Mouse (Mus musculus): ENCODE measurements around the gene Csf1.

Gene Csf1

DNA sequence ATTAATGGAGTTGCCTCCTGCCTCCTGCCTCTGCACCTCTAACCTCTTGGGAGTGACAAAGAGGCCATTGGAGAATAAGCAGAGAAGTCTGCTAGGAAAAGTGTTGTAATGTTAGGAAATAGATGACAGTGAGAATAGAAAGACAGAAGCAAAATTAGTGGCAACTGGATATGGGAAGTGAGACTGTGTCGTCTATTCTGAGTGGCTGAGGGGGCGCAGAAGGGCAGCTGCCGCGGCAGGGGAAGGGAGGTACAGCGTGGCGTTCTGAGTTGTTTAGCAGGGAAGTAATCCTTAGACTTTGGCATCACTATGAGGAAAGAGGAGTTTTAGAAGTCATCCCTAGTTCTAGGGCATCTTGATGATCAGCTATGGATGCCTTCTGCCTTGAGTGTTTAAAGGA, 17.7 kb upstream of the Csf1 start:
- DNase-seq: no peak

DNA sequence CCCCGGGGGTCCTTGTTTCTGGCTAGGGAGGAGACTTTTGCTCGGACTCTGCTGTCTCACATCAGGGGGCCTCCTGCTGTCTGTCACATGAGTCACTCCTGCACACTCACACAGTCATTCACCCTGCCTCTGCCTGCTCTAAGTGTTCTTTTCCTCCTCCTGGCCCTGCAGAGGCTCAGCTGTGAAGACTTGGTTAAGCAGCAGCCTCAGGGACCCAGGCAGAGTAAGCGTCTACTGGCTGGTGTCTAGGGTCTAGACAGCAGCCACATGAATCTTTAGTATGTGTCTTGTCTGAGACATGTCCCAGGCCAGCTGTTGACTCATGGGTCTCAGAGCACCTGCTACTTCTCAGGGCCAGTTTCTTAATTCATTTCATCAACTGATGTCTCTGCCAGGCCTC, 16.0 kb upstream of the Csf1 start:
- DNase-seq: peak; percentile 94

DNA sequence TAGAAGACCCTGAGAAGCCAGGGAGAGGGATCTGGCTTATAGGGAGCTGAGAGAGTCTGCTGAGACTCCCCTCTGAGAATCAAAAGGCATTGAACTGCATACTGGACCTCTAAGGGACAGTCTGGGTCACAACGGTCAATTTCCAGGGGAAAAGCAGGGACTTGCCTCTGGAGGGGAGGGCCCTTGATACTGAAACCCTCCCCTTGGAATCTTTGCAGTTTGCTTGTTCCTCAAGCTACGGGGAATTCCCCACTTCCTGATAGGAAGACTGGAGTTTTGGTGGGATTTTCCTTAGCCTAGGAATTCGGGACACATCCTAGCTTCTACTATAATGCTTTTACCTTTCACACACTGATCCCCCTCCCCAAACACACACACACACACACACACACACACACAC, 15.5 kb upstream of the Csf1 start:
- DNase-seq: peak; percentile 92

DNA sequence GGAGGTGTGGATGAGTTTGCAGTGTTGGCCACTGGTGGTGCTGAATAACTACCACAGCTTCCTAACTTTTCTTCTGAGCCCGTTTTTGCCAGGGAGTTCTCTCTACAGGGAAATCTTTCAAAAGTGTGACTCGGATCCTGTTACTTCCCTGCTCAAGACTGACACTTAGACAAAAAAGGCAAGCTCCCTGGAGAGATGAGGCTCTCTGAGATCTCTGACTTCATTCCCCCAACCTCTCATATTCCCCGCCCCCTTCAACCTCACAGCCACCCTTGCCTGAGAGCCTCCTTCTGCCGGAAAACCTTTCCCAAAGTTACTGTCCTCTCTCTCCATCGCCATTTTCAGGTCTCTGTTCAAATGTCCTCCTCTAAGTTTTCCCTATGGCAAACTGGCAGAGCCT, 14.8 kb upstream of the Csf1 start:
- DNase-seq: no peak

DNA sequence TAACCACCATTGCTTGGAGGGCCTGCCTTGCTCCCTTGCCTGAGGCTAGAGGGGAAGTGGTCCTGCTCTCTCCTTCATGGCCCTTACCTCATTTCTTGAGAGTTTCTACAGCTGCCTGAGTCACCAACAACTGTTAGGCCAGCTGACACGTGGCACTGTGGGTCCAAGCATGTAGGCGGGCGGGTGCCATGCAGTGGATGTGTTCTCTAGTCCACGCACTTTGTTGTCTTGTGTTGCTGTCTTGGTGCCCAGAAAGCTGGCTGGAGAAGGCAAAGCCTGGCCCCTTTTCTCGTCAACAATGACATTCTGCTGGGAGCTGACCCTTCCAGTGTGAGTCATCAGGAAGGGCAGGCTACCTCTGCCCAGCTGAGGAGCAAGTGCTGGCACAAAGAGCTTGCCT, 12.6 kb upstream of the Csf1 start:
- DNase-seq: no peak

DNA sequence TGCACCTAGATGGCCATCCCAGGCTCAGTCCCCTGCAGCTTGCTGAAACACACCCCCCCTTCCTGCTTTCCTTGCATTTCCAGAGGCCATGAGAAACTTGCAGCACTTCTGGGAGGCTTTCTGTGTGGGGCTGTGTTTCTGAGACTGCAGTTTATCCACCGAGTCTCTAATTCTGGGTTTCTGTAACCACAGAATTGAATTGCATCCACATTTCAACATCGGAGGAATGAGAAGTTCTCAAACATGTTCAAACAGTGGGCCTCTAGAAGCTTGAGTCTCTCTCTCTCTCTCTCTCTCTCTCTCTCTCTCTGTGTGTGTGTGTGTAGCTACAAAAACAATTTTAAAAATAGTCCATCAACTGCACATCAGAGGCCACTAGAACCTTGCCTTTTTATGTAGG, 9.4 kb upstream of the Csf1 start:
- DNase-seq: no peak

DNA sequence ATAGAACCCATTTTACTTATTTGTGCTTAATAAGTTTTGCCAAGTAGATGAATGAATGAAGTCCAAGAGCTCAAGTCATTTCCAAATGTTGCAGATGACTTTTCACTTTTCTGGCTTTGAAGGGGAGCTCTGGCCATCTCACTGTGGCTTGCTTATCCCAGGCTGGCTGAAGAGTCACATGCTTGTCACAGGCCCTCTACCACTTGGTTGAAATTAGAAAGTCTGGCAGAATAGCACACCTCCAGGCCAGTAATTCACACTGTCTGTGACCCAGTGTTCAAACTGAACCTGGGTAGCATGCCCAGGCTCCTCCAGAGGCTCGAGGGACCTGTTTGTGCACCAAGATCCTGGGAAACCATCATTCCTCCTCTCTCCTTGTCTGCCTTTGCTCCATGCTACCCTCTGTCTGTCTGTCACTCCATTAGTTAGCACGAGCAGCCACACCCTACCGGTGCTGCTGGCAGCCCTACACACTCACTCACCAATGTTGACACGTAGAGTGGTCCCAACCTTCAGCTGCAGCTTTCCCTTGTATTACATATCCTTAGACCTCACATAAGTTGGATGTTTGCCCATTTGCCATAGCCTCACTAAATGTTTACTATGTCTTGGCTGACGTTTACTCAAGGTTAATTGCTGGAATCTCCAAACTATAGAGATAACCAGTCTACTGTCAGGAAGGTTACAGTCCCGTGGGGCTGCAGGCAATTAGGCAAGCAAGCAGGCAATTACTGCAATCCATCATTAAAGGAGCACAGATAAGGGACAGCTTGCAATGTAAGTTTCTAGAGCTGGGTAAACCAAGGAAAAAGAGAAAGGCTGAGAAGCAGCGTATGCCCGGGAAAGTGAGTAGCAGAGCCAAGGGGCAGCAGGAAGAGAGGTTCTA, 8.1 kb upstream of the Csf1 start:
- peak; percentile 95 for DNase-seq

- peak; percentile 94 for DNase-seq
Observed at GRCm38 (mm10) chr3:107766804-107767203, 6.5 kb upstream of the Csf1 start.

DNA sequence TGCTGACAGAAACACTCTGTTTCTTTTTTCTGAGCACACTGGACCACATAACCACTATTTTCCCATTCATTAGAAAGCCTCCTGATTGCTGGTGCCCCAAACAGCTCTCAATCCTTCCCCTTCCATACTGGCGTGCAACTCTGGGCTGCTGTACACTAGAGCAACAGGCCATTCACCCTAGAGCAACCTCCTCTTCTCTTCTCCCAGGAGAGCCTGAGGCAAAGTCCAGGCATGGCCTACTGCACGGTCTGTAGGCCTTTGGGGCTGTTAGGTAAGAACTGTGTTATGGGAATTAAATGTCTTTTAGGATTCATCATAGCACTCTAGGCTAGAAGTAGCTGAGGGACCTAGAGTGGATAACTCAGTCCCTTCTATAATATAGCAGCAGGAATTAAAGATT, 5.7 kb upstream of the Csf1 start:
- DNase-seq: no peak

GRCm38 (mm10) chr3:107763552-107763951, 3.3 kb upstream of the Csf1 start:
- DNase-seq: peak; percentile 93

DNA sequence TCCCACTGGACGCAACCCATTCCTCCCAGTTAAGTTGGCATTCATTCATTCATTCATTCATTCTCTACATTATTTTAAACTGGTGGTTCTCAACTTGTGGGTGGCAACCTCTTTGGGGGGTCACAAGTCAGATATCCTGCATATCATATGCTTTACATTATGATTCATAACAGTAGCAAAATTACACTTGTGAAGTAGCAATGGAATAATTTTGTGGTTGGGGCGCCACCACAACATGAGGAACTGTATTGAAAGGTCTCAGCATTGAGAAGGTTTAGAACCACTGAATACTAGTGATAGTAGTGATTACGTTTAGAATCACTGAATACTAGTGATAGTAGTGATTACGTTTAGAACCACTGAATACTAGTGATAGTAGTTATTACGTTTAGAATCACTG, 1.2 kb upstream of the Csf1 start:
- no peak for DNase-seq

DNA sequence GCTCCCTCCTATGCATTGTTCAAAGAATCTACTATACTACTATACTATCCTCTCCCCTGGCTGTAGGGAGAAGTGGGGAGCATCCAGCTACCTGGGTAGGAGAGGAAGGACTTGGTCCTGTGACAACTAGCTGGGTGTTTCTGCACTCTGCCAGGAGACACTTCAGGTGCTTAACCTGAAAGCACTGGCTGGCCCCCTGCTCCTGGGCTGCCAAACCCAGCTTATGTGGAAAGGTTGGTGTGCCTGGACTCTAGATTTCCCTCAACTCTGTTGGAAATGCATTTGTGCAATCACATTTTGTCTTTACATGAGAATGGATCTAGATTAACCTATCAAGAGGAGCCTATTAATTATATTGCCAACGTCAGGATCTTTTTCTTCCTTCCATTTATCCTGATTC, 502 bp upstream of the Csf1 start:
- DNase-seq: no peak

GRCm38 (mm10) chr3:107758638-107759037, 1.6 kb downstream of the Csf1 start:
- peak; percentile 97 for DNase-seq

DNA sequence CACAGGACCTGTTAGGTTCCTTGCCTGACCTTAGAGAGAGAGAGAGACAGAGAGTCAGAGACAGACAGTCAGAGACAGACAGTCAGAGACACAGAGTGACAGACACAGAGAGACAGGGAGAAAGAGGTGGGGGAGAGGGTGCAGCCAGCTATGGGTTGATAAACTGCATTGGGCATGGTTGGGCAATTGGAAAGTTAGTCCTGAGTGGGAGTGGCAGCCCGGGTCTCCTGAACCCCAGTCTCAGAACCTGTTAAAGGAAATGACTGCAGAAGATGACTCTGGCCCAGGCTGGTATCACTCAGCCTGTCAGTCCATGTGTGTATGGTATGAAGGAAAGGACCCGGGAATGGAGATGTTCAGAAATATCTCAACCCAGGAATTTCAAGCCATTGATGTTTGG, 2.1 kb downstream of the Csf1 start:
- peak; percentile 93 for DNase-seq

DNA sequence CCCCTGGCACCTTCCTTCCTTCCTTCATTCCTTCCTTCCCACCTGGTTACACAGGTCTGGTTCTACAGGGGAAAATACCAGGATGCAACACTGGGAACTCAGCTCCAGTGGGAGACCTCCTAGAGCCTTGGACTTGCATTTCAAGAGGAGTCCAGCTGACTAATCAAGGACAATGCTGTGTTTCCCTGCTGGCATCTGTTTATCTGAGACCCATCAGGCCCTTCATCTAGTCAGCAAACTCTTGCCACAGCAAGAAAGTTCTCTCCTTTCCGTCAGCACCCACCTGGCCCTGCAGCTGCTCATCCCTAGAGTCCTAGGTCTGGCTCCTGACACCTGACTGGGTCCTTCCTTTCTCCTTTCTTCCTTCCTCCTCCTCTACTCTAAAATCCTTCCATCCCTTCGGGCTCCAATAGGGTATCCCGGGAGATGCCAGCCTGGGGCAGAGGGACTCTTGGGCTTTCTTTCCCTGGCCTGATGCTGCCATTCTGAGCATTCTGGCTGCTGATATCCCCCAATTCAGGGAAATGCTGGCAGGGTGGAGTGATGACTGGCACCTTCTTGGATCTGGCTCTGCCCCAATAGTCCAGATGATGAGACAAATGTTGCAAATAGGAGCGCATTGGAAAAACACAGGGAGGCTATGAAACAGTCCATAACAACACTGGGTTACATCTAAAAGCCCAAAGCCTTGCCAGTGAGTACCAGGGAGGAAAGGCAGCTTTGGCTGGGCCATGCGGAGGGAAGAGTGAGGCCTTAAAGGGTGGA, 2.7 kb downstream of the Csf1 start:
- DNase-seq: no peak

DNA sequence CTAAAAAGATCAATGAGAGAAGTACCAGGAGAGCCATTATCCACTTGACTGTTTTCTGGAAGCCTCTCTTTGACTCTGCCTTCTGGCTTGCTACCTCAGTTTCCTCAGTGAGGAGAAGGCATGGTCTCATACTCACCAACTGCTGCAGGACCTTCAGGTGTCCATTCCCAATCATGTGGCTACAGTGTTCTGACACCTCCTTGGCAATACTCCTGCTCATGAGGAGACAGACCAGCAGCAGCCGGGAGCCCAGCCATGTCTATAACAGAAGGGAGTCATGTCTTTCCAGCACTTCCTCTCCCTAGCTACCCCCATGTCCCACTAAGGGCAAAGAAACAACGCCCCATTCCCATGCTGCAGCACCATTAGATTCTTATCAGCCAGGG, 3.8 kb downstream of the Csf1 start:
- DNase-seq: peak; percentile 93

- DNase-seq: peak; percentile 91
Observed at GRCm38 (mm10) chr3:107755702-107756480, 4.4 kb downstream of the Csf1 start.

DNA sequence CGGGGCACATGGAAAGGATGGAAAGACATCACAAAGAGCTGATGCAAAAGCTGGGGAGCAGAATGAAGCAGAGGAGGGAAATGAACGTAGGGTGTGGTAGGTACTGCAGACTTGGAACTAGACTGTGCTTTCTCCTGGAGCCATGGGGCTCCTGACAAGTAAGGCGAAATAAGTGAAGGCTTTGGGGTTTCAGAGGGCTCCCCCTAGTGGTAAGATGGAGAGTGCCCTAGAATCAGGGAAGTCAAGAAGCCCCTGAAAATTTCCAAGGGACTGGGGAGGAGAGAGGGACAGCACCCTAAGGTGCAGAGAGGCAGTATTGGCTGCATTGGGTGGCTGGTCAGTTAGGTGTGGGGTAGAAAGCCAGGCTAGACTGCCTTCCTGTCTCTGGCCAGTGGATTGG, 5.6 kb downstream of the Csf1 start:
- peak; percentile 90 for DNase-seq

- DNase-seq: peak; percentile 85
Observed at GRCm38 (mm10) chr3:107751607-107752006, 8.7 kb downstream of the Csf1 start.

DNA sequence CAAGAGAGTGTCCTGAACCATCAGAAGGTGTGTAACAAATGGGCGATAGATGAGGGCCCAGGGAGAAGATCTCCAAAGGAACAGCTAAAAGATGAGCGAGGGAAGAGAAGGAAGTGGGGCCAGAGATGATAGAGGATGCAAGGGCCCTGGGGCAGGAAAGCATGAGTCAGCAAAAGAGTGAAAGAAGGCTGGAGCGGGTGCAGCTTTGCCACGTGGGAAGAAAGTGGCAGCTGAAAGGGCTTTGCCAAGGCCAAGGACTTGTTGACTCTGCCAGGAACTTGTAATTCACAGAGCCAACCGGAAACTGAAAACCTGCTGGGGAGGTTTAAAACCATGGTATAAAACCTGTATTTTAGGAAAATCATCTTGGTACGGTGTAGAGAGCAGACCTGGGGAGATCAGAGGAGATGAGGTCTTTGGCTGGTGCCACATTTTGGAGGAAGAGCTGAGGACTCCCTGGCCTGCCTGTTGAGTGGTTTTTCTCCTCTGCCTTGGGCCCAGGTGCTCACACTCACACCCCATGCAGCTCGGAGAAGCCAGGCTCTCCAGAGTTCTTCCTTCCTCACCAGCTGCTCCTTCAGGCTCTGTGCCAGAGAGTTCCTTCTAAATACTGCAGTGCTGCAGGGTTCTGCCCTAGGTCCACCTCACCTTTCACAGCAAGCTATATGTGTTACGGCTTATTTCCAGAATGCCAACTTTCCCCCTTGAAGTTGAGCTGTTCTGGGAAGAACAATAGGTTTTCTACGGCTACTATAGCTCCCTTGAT, 9.3 kb downstream of the Csf1 start:
- peak; percentile 94 for DNase-seq

GRCm38 (mm10) chr3:107749446-107749845, 10.8 kb downstream of the Csf1 start:
- DNase-seq: peak; percentile 92

GRCm38 (mm10) chr3:107748260-107748955, 11.9 kb downstream of the Csf1 start:
- DNase-seq: peak; percentile 92
